Mouse (Mus musculus): ENCODE data around the gene Zbtb8b. TPM values are rescaled to one million over a fixed set of nuclear protein-coding genes. Genes with fewer than 3 reads are reported as not detected.
"Not testable (repeated sequence)": the region's sequence is repeated elsewhere in the genome, so short reads cannot be mapped to it uniquely, and the experiment has no call there.

Zbtb8b gene
- polyA plus RNA-seq, 1 experiment from 2014 or later, result 1.4 TPM

DNA sequence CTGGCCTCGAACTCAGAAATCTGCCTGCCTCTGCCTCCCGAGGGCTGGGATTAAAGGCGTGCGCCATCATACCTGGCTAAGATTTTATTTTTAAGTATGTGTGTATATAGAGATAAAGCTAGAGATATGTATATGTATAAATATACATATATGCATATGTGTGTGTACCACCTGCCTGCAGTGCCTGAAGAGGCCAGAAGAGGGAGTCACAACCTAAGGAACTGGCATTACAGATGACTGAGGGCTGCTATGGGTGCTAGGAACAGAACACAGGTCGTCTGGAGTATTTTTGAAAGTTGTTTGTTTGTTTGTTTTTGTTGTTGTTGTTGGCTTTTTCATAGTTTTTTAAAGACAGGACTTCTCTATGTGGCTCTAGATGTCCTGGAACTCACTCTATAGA, 24.8 kb downstream of the Zbtb8b start:
- no peaks in the 10 kb centered on the region for H3K4me1 ChIP-seq (replicated peaks)
- H3K36me3 ChIP-seq, result no peaks in the 10 kb centered on the region
- no peaks in the 10 kb centered on the region for H3K27me3 ChIP-seq
- no peak overlapping the region for H3K4me2 ChIP-seq
- 91% methylated on average over 5 of the region's 5 CpGs for WGBS
- no peaks in the 10 kb centered on the region for H3K9me3 ChIP-seq
- ATAC-seq (ENCODE audit: insufficient number of reproducible peaks, insufficient read depth, low FRiP score, low TSS enrichment, low read depth), result no peak
- H3K9ac ChIP-seq (replicated peaks), result no peak overlapping the region
- H3K27ac ChIP-seq, result no peak overlapping the region
- no peak overlapping the region for H3K4me3 ChIP-seq (replicated peaks)

DNA sequence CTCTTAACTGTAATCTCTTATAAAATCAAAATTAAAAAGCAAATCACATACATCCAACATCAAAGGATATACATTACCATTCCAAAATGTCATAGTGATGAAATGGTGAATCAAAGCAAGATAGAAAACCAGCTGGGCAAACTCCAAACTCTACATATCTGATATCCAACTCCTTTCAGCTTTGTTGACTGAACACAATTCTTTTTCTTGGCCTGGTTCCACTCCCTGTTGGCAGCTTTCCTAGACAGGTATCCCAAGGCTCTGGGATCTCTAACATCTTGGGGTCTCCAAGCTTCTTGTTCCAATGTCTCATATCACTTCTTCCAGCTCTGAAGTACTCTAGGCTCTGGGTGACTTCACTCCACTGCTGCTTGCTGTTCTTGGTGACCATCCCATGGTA, 29.7 kb downstream of the Zbtb8b start:
- Histone ChIP-seq H3K4me3 (replicated peaks) (no peak overlapping the region), H3K9ac (replicated peaks) (no peak overlapping the region), H3K9me3 (0 out of 2 replicates have a peak, but pooled peaks cover 5% of the 10 kb centered on the region), H3K4me1 (replicated peaks) (peaks cover 6% of the 10 kb centered on the region; the same call in 1 of the 2 replicates), H3K27ac (no peak overlapping the region), H3K36me3 (no peaks in the 10 kb centered on the region), H3K4me2 (no peak overlapping the region), H3K27me3 (peaks cover 17% of the 10 kb centered on the region)
- no peak for ATAC-seq (ENCODE audit: insufficient number of reproducible peaks, insufficient read depth, low FRiP score, low TSS enrichment, low read depth)

- not testable (repeated sequence) for H3K4me2 ChIP-seq; H3K4me3 ChIP-seq (replicated peaks); H3K4me1 ChIP-seq (replicated peaks); ATAC-seq (ENCODE audit: insufficient number of reproducible peaks, insufficient read depth, low FRiP score, low TSS enrichment, low read depth); H3K27ac ChIP-seq; H3K9me3 ChIP-seq; H3K36me3 ChIP-seq; H3K9ac ChIP-seq (replicated peaks)
- peaks cover 20% of the 10 kb centered on the region for H3K27me3 ChIP-seq
- 90% methylated on average over 3 of the region's 3 CpGs for WGBS
Measured at GRCm38 (mm10) chr4:129410532-129410931, 30.1 kb downstream of the Zbtb8b start.

DNA sequence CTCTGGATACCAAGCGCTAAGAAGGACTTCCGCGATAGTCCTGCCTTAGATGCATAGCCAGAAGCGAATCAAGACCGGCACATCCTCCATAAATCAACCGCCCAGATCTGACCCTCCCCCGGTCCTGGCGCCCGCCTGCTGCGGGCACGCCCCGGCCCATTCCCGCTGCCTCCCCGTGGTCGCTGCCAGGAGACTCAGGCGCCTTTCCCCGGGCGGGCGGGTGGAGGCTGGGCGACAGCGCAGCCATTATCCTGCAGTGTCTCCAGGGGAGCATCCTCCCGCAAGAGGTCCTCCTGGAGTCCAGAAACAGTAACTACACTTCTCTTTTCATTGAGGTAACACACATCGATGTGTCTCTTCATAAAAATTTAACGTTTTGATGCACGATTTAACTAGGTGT, 34.2 kb downstream of the Zbtb8b start:
- ATAC-seq (ENCODE audit: insufficient number of reproducible peaks, insufficient read depth, low FRiP score, low TSS enrichment, low read depth), result no peak

DNA sequence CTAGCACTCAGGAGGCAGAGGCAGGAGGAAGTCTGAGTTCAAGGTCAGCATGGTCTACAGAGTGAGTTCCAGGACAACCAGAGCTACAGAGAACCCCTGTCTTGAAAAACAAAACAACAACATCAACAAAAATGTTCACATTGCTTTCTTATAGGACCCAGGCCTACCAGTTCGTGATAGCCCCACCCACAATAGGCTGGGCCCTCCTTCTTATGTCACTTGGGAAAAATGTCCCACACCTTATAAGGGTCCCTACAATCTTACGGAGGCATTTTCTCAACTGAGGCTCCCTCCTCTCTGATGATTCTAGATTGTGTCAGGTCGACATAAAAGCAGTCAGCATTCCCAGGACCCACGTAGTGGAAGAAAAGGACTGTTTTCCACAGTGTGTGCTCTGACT, 40.8 kb downstream of the Zbtb8b start:
- 81% methylated on average over 4 of the region's 4 CpGs for WGBS
- Histone ChIP-seq H3K27ac (no peak overlapping the region), H3K4me2 (no peak overlapping the region), H3K27me3 (peaks cover 3% of the 10 kb centered on the region; the same call in 1 of the 2 replicates), H3K36me3 (no peaks in the 10 kb centered on the region), H3K4me3 (replicated peaks) (no peak overlapping the region), H3K4me1 (replicated peaks) (no peaks in the 10 kb centered on the region), H3K9me3 (no peaks in the 10 kb centered on the region), H3K9ac (replicated peaks) (no peak overlapping the region)
- no peak for ATAC-seq (ENCODE audit: insufficient number of reproducible peaks, insufficient read depth, low FRiP score, low TSS enrichment, low read depth)

More for the DNA sequence above, 34.2 kb downstream of the Zbtb8b start:
- H3K4me1 ChIP-seq (replicated peaks), result peaks cover 6% of the 10 kb centered on the region; the same call in 1 of the 2 replicates
- peaks cover 27% of the 10 kb centered on the region for H3K27me3 ChIP-seq
- 2% methylated on average over 25 of the region's 25 CpGs for WGBS
- no peak overlapping the region for H3K27ac ChIP-seq
- 0 out of 2 replicates have a peak, but pooled peaks cover 5% of the 10 kb centered on the region for H3K9me3 ChIP-seq
- H3K4me3 ChIP-seq (replicated peaks), result peak overlapping the region; percentile 38
- H3K4me2 ChIP-seq, result peak overlapping the region; percentile 66
- H3K36me3 ChIP-seq, result no peaks in the 10 kb centered on the region
- peak overlapping the region; percentile 54 for H3K9ac ChIP-seq (replicated peaks)

DNA sequence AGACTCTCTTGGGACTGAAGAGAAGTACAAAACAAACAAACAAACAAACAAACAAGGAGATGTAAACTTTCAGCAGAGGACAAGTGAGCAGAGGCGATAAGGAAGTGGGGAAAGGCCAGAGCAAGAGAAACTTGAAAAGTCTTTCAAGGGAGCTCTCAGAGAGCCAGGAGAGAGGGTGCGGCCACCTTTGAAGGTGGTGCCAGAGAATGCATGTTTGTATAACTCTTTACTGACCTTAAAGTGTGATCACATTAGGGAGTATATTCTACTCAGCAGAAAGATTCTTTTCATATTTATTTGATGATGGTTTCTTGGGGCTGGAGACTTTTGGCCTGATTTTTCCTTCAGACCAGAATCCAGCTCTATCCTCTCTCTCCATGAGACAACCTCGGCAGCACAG, 43.7 kb downstream of the Zbtb8b start:
- no peak overlapping the region for H3K27ac ChIP-seq
- 85% methylated on average over 3 of the region's 3 CpGs for WGBS
- H3K9me3 ChIP-seq, result no peaks in the 10 kb centered on the region
- ATAC-seq (ENCODE audit: insufficient number of reproducible peaks, insufficient read depth, low FRiP score, low TSS enrichment, low read depth), result no peak
- H3K4me2 ChIP-seq, result no peak overlapping the region
- no peaks in the 10 kb centered on the region for H3K36me3 ChIP-seq
- no peaks in the 10 kb centered on the region for H3K27me3 ChIP-seq
- H3K9ac ChIP-seq (replicated peaks), result no peak overlapping the region
- no peaks in the 10 kb centered on the region for H3K4me1 ChIP-seq (replicated peaks)
- H3K4me3 ChIP-seq (replicated peaks), result no peak overlapping the region

DNA sequence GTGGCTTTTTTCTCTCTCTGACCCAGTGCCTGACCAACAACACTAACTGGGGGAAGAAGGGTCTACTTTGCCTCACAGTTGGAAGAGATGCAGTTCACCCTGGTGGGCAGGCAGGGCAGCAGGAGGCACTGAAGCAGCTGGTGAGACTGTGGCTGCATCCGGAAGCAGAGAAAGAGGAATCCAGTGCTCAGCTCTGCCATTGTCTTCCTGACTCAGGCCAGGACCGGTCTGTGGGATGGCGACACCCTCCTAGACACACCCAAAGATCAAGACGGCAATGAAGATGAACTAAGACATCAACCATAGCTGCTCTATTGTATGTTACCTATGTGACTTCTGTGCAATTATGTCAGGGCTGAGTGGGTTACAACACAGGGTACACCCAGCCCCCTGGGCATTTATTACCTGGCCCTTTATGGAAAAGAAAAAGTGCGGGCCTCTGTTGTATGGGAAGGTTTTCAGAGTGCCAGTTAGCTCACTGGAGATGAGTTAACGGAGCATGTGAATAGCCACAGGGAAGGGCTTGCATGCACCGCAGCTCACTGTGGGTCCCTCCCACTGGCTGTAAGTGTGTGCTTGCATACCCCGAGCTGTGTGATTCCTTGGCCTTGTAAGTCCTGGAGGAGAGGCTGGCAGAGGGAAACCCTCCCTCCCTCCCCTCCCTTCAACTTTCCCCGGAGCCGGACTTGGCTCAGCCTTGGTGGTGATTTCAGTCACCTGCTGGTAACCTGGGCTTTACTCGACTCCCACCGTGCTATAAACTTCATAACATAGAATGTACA, 46.4 kb downstream of the Zbtb8b start:
- no peak overlapping the region for H3K27ac ChIP-seq

GRCm38 (mm10) chr4:129390936-129391557, 49.6 kb downstream of the Zbtb8b start:
- Histone ChIP-seq H3K36me3 (no peaks in the 10 kb centered on the region), H3K9me3 (no peaks in the 10 kb centered on the region), H3K4me2 (no peak overlapping the region), H3K4me1 (replicated peaks) (no peaks in the 10 kb centered on the region), H3K27ac (no peak overlapping the region), H3K4me3 (replicated peaks) (no peak overlapping the region), H3K27me3 (no peaks in the 10 kb centered on the region), H3K9ac (replicated peaks) (no peak overlapping the region)
- WGBS, result 84% methylated on average over 7 of the region's 7 CpGs
- no peak for ATAC-seq (ENCODE audit: insufficient number of reproducible peaks, insufficient read depth, low FRiP score, low TSS enrichment, low read depth)

More for the DNA sequence above, 46.4 kb downstream of the Zbtb8b start:
- ATAC-seq (ENCODE audit: insufficient number of reproducible peaks, insufficient read depth, low FRiP score, low TSS enrichment, low read depth), result no peak
- Histone ChIP-seq H3K4me1 (replicated peaks) (no peaks in the 10 kb centered on the region), H3K4me2 (no peak overlapping the region), H3K9me3 (no peaks in the 10 kb centered on the region), H3K4me3 (replicated peaks) (no peak overlapping the region), H3K27me3 (no peaks in the 10 kb centered on the region), H3K36me3 (no peaks in the 10 kb centered on the region), H3K9ac (replicated peaks) (no peak overlapping the region)
- WGBS, result 55% methylated on average over 12 of the region's 12 CpGs

- H3K4me3 ChIP-seq (replicated peaks), result no peak overlapping the region
- H3K9ac ChIP-seq (replicated peaks), result no peak overlapping the region
- no peak overlapping the region for H3K27ac ChIP-seq
- H3K4me2 ChIP-seq, result no peak overlapping the region
- no peaks in the 10 kb centered on the region for H3K36me3 ChIP-seq
- H3K4me1 ChIP-seq (replicated peaks), result no peaks in the 10 kb centered on the region
- no peak for ATAC-seq (ENCODE audit: insufficient number of reproducible peaks, insufficient read depth, low FRiP score, low TSS enrichment, low read depth)
- H3K27me3 ChIP-seq, result no peaks in the 10 kb centered on the region
- 90% methylated on average over 14 of the region's 14 CpGs for WGBS
- no peaks in the 10 kb centered on the region for H3K9me3 ChIP-seq
Measured at GRCm38 (mm10) chr4:129390216-129390743, 50.4 kb downstream of the Zbtb8b start.

DNA sequence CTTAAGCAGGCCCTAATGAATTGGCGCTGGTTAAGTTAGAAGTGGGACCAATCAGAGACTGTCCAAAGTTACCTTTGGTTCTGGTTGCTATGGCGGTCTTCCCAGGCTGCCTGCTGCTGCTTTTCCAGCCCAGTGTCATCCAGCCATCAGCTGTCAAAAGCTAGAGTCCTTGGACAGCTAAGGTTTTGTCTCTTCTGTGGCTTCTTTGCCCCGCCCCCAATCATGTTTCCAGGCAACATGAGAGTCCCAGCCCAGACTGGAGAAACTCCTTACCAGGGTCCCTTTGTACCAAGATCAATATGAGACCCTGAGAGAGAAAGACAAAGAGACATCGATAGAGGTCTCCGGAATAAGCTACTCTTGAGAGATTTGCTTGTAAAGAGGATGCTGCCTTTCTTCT, 52.2 kb downstream of the Zbtb8b start:
- 89% methylated on average over 5 of the region's 5 CpGs for WGBS
- H3K4me3 ChIP-seq (replicated peaks), result no peak overlapping the region
- H3K4me2 ChIP-seq, result no peak overlapping the region
- H3K4me1 ChIP-seq (replicated peaks), result no peaks in the 10 kb centered on the region
- H3K27ac ChIP-seq, result no peak overlapping the region
- H3K27me3 ChIP-seq, result no peaks in the 10 kb centered on the region
- H3K9me3 ChIP-seq, result no peaks in the 10 kb centered on the region
- no peak overlapping the region for H3K9ac ChIP-seq (replicated peaks)
- H3K36me3 ChIP-seq, result no peaks in the 10 kb centered on the region
- no peak for ATAC-seq (ENCODE audit: insufficient number of reproducible peaks, insufficient read depth, low FRiP score, low TSS enrichment, low read depth)

DNA sequence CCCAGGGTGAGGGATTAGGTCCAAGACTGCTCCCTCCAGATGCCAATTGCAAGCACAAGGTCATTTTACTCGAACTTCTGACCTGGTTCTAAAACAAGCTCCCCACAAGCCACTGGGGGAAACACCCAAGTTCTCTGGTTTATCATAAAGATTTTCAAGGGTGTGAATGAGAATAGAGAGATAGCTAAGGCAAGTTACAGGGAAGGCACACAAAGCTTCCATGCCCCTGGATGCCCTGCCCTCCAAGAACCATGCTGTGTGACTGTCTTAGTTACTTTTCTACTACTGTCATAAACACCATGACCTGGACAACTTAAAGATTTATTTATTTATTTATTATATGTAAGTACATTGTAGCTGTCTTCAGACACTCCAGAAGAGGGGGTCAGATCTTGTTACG, 53.7 kb downstream of the Zbtb8b start:
- 69% methylated on average over 2 of the region's 2 CpGs for WGBS
- ATAC-seq (ENCODE audit: insufficient number of reproducible peaks, insufficient read depth, low FRiP score, low TSS enrichment, low read depth), result no peak
- Histone ChIP-seq H3K27me3 (no peaks in the 10 kb centered on the region), H3K4me1 (replicated peaks) (no peaks in the 10 kb centered on the region), H3K36me3 (no peaks in the 10 kb centered on the region), H3K27ac (no peak overlapping the region), H3K4me3 (replicated peaks) (no peak overlapping the region), H3K9ac (replicated peaks) (no peak overlapping the region), H3K9me3 (no peaks in the 10 kb centered on the region), H3K4me2 (no peak overlapping the region)

Data from limb, embryonic 12.5 days (tissue).